Mouse (Mus musculus): ENCODE measurements around the gene Gm44790. TPM values are rescaled to one million over a fixed set of nuclear protein-coding genes. Genes with fewer than 3 reads are reported as not detected.

Gene Gm44790
- polyA plus RNA-seq, 1 experiment from 2014 or later, result not detected

GRCm38 (mm10) chr6:86395021-86395420 is 31.4 kb upstream of the Gm44790 start:
- Histone ChIP-seq H3K4me3 (replicated peaks) (peak overlapping the region; percentile 87), H3K4me2 (replicated peaks) (peak overlapping the region; percentile 76), H3K27me3 (peaks cover 7% of the 10 kb centered on the region), H3K9me3 (no peaks in the 10 kb centered on the region), H3K27ac (no peak overlapping the region), H3K4me1 (replicated peaks) (peaks cover 33% of the 10 kb centered on the region), H3K36me3 (peaks cover 40% of the 10 kb centered on the region), H3K9ac (replicated peaks) (peak overlapping the region; percentile 55)
- no peak for ATAC-seq
- WGBS, result 89% methylated on average over 9 of the region's 9 CpGs

GRCm38 (mm10) chr6:86395969-86396368 is 30.5 kb upstream of the Gm44790 start:
- WGBS, result 25% methylated on average over 10 of the region's 10 CpGs
- Histone ChIP-seq H3K4me2 (replicated peaks) (peak overlapping the region; percentile 76), H3K36me3 (peaks cover 30% of the 10 kb centered on the region), H3K9ac (replicated peaks) (peak overlapping the region; percentile 96), H3K9me3 (no peaks in the 10 kb centered on the region), H3K4me3 (replicated peaks) (peak overlapping the region; percentile 87), H3K27ac (peak overlapping the region; percentile 94), H3K4me1 (replicated peaks) (peaks cover 36% of the 10 kb centered on the region), H3K27me3 (peaks cover 7% of the 10 kb centered on the region)
- ATAC-seq, result no peak

- Histone ChIP-seq H3K4me3 (replicated peaks) (peak within 1 kb of the TSS; percentile 87), H3K36me3 (peaks cover 23% of the 10 kb centered on the region), H3K27me3 (peaks cover 7% of the 10 kb centered on the region), H3K4me1 (replicated peaks) (peaks cover 36% of the 10 kb centered on the region), H3K9me3 (no peaks in the 10 kb centered on the region), H3K4me2 (replicated peaks) (peak within 1 kb of the TSS; percentile 76), H3K9ac (replicated peaks) (peak within 1 kb of the TSS; percentile 96), H3K27ac (peak within 1 kb of the TSS; percentile 94)
- ATAC-seq, result peak; percentile 96
- WGBS, result under 1% methylated on average over 51 of the region's 51 CpGs
Observed at GRCm38 (mm10) chr6:86396581-86397256, 29.7 kb upstream of the Gm44790 start, which contains the start of gene Pcyox1. Pcyox1 (minus strand) TSS chr6:86397154.

- Histone ChIP-seq H3K27me3 (peaks cover 7% of the 10 kb centered on the region), H3K9ac (replicated peaks) (peak overlapping the region; percentile 96), H3K27ac (peak overlapping the region; percentile 94), H3K4me2 (replicated peaks) (peak overlapping the region; percentile 76), H3K4me3 (replicated peaks) (peak overlapping the region; percentile 87), H3K9me3 (no peaks in the 10 kb centered on the region), H3K36me3 (peaks cover 16% of the 10 kb centered on the region), H3K4me1 (replicated peaks) (peaks cover 36% of the 10 kb centered on the region)
- no peak for ATAC-seq
- 7% methylated on average over 14 of the region's 14 CpGs for WGBS
Observed at GRCm38 (mm10) chr6:86397257-86397980, 29.0 kb upstream of the Gm44790 start.

- peaks cover 5% of the 10 kb centered on the region; the same call in 1 of the 2 replicates for H3K36me3 ChIP-seq
- H3K9me3 ChIP-seq, result no peaks in the 10 kb centered on the region
- WGBS, result 75% methylated on average over 2 of the region's 2 CpGs
- no peak overlapping the region for H3K27ac ChIP-seq
- H3K4me2 ChIP-seq (replicated peaks), result no peak overlapping the region
- H3K9ac ChIP-seq (replicated peaks), result no peak overlapping the region
- H3K4me1 ChIP-seq (replicated peaks), result peaks cover 31% of the 10 kb centered on the region
- H3K27me3 ChIP-seq, result peaks cover 7% of the 10 kb centered on the region
- no peak for ATAC-seq
- no peak overlapping the region for H3K4me3 ChIP-seq (replicated peaks)
Observed at GRCm38 (mm10) chr6:86398986-86399385, 27.5 kb upstream of the Gm44790 start.

- no peak overlapping the region for H3K9ac ChIP-seq (replicated peaks)
- 85% methylated on average over 2 of the region's 2 CpGs for WGBS
- no peak for ATAC-seq
- H3K36me3 ChIP-seq, result no peaks in the 10 kb centered on the region
- no peaks in the 10 kb centered on the region for H3K9me3 ChIP-seq
- no peak overlapping the region for H3K4me2 ChIP-seq (replicated peaks)
- no peak overlapping the region for H3K4me3 ChIP-seq (replicated peaks)
- H3K27ac ChIP-seq, result no peak overlapping the region
- H3K4me1 ChIP-seq (replicated peaks), result peaks cover 22% of the 10 kb centered on the region
- peaks cover 7% of the 10 kb centered on the region for H3K27me3 ChIP-seq
Observed at GRCm38 (mm10) chr6:86399995-86400394, 26.5 kb upstream of the Gm44790 start.

- no peak for ATAC-seq
- Histone ChIP-seq H3K9ac (replicated peaks) (no peak overlapping the region), H3K27me3 (peaks cover 7% of the 10 kb centered on the region), H3K27ac (no peak overlapping the region), H3K9me3 (no peaks in the 10 kb centered on the region), H3K4me2 (replicated peaks) (peak overlapping the region; percentile 41), H3K36me3 (no peaks in the 10 kb centered on the region), H3K4me3 (replicated peaks) (peak overlapping the region; percentile 20), H3K4me1 (replicated peaks) (peaks cover 12% of the 10 kb centered on the region)
- WGBS, result 10% methylated on average over 9 of the region's 9 CpGs
Observed at GRCm38 (mm10) chr6:86400972-86401371, 25.5 kb upstream of the Gm44790 start.

GRCm38 (mm10) chr6:86402681-86403607 is 23.5 kb upstream of the Gm44790 start:
- Histone ChIP-seq H3K4me1 (replicated peaks) (peaks cover 20% of the 10 kb centered on the region), H3K27ac (no peak overlapping the region), H3K27me3 (peaks cover 7% of the 10 kb centered on the region), H3K9me3 (no peaks in the 10 kb centered on the region), H3K4me2 (replicated peaks) (peak overlapping the region; percentile 51), H3K4me3 (replicated peaks) (peak overlapping the region; percentile 87), H3K36me3 (peaks cover 2% of the 10 kb centered on the region; the same call in 1 of the 2 replicates), H3K9ac (replicated peaks) (no peak overlapping the region; the same call in 1 of the 2 replicates)
- no peak for ATAC-seq
- 32% methylated on average over 12 of the region's 12 CpGs for WGBS

GRCm38 (mm10) chr6:86403728-86404099 is 22.7 kb upstream of the Gm44790 start:
- Histone ChIP-seq H3K9me3 (no peaks in the 10 kb centered on the region), H3K27ac (peak overlapping the region; percentile 100), H3K4me1 (replicated peaks) (peaks cover 26% of the 10 kb centered on the region), H3K27me3 (peaks cover 7% of the 10 kb centered on the region), H3K4me3 (replicated peaks) (peak overlapping the region; percentile 87), H3K36me3 (peaks cover 5% of the 10 kb centered on the region; the same call in 1 of the 2 replicates), H3K9ac (replicated peaks) (peak overlapping the region; percentile 98), H3K4me2 (replicated peaks) (peak overlapping the region; percentile 83)
- under 1% methylated on average over 15 of the region's 15 CpGs for WGBS
- ATAC-seq, result peak; percentile 49; the same call in 1 of the 2 replicates

GRCm38 (mm10) chr6:86404100-86404861 is 22.2 kb upstream of the Gm44790 start, which contains the start of gene Tia1:
Tia1 (plus strand) TSS chr6:86404219.
- ATAC-seq, result peak; percentile 97
- H3K4me2 ChIP-seq (replicated peaks), result peak within 1 kb of the TSS; percentile 83

GRCm38 (mm10) chr6:86404996-86405395 is 21.5 kb upstream of the Gm44790 start:
- under 1% methylated on average over 11 of the region's 11 CpGs for WGBS
- H3K4me2 ChIP-seq (replicated peaks), result peak overlapping the region; percentile 83
- no peaks in the 10 kb centered on the region for H3K27me3 ChIP-seq
- peaks cover 37% of the 10 kb centered on the region for H3K4me1 ChIP-seq (replicated peaks)
- no peak for ATAC-seq
- H3K9ac ChIP-seq (replicated peaks), result peak overlapping the region; percentile 98
- H3K4me3 ChIP-seq (replicated peaks), result peak overlapping the region; percentile 87
- no peaks in the 10 kb centered on the region for H3K9me3 ChIP-seq
- peaks cover 8% of the 10 kb centered on the region; the same call in 1 of the 2 replicates for H3K36me3 ChIP-seq
- peak overlapping the region; percentile 100 for H3K27ac ChIP-seq

More at GRCm38 (mm10) chr6:86404100-86404861, 22.2 kb upstream of the Gm44790 start, which contains the start of gene Tia1:
- Histone ChIP-seq H3K27ac (peak within 1 kb of the TSS; percentile 100), H3K9me3 (no peaks in the 10 kb centered on the region), H3K27me3 (peaks cover 2% of the 10 kb centered on the region; the same call in 1 of the 2 replicates), H3K9ac (replicated peaks) (peak within 1 kb of the TSS; percentile 98), H3K36me3 (peaks cover 8% of the 10 kb centered on the region; the same call in 1 of the 2 replicates), H3K4me1 (replicated peaks) (peaks cover 32% of the 10 kb centered on the region), H3K4me3 (replicated peaks) (peak within 1 kb of the TSS; percentile 87)
- under 1% methylated on average over 62 of the region's 62 CpGs for WGBS
